Mouse (Mus musculus) urinary bladder, postnatal 4 days (tissue): Measurements from ENCODE around the gene Gnl3.

Source experiments
- DNase-seq, 2 experiments: peaks; one replicate each; pipeline ENCODE4 v3.0.0; 2021 to 2022; ENCODE audit warnings: low spot score in 2 of 2

Gene Gnl3

DNA sequence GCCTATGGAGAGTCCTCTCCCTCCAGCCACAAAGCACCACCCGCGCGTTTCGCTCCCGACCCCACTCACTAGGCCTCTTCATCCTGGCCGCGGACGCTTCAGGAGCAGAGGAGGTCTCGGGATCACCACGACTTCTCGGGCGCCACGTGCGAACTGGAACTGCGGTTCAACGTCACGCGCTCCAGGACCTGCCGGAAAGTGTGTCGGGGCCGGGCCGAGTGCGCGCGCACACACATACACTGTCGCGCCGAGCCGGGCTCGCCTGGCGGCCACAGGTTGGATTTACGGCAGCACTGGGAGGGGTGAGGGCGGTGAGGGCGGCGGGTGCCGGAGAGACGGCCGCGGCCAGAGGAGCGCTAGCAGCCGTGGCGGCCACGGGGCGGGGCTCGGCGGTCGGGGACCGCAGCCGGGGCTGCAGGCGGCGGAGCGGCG lies at the start of gene Gnl3, which contains the start of gene Pbrm1:
TSS of gene Gnl3 (minus strand) at position 293 of the 432 bp plus-strand sequence.
TSS of gene Pbrm1 (plus strand) at position 279 of the 432 bp plus-strand sequence.
- DNase-seq = peak; percentile 96 to 98

DNA sequence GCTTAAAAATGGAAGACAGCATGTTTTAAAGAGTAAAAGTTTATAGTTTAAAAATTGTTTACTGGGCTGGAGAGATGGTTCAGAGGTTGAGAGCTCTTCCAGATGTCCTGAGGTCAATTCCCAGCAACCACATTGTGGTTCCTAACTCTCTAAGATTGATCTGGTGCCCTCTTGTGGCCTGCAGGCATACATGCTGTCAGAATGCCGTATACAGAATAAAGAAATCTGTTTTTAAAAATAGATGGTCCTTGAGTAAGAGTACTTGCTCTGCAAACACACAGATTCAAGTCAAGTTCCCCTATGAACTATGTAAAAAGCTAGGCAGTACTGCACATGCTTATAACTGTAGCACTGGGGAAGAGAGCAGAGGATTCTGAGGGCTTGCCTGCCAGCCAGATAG lies 43.3 kb upstream of the Gnl3 start:
- no peak for DNase-seq

DNA sequence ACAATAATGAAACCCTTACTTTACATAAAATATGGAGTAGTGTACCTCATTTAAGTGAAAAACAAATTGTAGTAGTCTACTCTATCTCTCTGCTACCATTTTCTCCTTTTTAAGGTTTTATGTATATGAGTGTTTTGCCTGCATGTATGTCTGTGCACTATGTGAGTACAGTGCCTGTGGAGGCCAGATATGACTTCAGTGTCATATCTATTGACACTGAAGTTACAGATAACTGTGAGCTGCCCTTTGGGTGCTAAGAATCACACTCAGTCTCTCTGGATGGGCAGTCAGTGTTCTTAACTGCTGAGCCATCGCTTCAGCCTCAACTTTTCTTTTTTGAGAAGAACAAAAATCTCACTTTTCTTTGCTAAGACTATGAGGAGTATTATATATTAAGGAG lies 26.9 kb upstream of the Gnl3 start:
- no peak for DNase-seq

DNA sequence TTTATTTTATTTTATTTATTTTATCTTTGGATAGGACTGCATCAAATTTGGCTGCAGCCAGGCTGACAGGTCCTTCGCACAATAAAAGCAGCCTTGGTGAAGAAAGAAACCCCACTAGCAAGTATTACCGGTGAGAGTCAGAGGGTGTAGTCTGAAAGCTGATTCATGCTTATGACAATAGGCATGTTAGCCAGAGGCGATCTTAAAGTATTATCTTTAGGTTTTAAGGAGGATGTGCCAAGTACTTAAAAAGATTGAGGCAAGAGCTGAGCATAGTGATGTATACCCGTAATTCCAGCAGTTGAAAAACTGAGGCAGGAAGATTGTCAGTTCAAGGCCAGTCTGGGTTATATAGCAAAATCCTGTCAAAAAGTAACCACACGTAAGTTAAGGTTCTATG lies 26.3 kb upstream of the Gnl3 start:
- no peak for DNase-seq

DNA sequence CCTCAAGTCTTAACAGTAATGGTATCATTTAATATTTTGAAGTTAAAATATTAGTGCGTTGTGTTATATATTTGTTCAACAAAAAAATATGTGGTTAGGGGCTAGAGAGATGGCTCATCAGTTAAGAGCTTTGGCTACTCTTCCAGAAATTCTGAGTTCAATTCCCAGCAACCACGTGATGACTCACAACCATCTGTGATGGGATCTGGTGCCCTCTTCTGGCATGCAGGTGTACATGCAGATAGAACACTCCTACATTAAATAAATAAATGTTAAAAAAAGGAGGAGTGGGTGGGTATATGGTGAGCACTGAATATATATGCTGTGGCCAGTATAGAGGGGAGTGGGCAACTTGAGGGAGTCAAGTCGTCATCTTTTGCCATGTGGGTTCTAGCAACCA lies 6.8 kb upstream of the Gnl3 start:
- no peak for DNase-seq

GRCm38 (mm10) chr14:31022579-31022978 lies 3.6 kb upstream of the Gnl3 start:
- DNase-seq = no peak

- peak in 1 of 2 experiments; percentile 73 for DNase-seq
Observed at GRCm38 (mm10) chr14:31019331-31020205, 616 bp upstream of the Gnl3 start.

DNA sequence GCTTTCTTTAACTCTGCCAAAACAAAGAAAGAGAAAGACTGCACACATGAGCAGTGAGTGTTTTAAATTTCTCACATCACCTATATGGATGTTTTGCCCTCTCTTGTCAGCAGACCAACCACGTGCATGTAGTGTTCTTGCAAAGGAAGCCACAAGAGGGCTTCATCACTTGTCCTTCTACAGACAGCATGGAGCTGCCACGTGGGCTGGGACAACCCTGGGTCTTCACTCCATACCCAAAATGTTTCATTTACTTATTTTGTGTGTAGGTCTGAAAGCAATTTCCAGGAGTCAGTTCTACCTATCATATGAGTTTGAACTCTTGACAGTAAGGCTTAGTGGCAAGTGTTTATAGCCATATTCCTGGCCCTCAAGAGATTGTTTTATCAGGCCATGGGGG lies 1.1 kb downstream of the Gnl3 start:
- no peak for DNase-seq

DNA sequence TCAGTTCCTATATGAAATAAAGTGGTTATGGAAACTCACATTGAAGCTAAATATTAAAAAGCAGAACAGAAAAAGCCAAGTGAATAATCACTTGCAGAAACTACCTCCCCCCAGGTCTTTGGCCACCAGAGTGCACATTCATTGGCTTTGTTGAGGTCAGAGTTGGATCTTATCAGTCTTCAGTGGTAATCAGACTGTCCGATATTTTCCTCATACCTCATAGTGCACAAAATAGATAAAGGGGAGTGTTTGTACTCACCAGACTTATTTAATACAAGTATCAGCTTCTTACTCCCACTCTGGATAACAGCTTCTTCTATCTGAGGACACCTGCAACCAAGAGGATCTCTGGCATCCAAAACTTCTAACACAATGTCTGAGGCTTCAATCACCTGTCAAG lies 2.9 kb downstream of the Gnl3 start:
- DNase-seq = no peak

DNA sequence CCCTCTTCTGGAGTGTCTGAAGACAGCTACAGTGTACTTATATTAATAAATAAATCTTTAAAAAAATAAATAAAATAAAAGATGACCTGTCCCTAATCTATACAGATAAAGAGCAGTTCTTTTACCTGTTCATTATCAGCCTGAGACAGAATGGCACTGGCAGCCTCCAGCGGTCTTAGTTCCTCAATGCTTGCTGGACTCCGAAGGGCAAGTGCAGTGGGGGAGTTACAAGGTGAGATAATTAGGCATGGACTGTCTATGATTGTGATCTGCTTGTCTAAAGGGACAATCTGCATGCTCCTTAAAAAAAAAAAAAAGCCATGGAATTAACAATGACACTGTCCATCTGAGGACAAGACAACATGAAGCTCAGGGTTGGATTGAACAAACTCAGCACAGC lies 5.0 kb downstream of the Gnl3 start:
- no peak for DNase-seq

DNA sequence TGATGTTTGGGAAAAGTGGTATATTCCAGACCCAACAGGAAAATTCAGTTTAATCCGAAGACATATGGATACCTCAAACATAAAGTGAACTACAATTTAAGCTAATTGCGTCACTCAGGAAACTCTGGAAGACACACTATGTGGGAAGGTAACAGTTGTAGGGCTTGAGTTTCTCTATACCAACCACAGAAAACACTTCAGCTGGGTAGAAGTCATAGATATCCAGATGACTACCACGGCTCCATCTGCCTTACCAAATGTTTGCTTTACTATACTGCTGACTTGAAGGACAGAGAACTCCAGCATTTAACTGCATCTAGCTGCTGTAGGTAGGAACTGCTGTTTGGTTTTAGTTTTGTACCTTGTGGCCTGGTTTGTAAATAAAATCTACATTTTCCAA lies 7.4 kb downstream of the Gnl3 start:
- DNase-seq = no peak

GRCm38 (mm10) chr14:31006779-31007178 lies 12.2 kb downstream of the Gnl3 start:
- no peak for DNase-seq

GRCm38 (mm10) chr14:31004527-31004926 lies 14.4 kb downstream of the Gnl3 start:
- no peak for DNase-seq

DNA sequence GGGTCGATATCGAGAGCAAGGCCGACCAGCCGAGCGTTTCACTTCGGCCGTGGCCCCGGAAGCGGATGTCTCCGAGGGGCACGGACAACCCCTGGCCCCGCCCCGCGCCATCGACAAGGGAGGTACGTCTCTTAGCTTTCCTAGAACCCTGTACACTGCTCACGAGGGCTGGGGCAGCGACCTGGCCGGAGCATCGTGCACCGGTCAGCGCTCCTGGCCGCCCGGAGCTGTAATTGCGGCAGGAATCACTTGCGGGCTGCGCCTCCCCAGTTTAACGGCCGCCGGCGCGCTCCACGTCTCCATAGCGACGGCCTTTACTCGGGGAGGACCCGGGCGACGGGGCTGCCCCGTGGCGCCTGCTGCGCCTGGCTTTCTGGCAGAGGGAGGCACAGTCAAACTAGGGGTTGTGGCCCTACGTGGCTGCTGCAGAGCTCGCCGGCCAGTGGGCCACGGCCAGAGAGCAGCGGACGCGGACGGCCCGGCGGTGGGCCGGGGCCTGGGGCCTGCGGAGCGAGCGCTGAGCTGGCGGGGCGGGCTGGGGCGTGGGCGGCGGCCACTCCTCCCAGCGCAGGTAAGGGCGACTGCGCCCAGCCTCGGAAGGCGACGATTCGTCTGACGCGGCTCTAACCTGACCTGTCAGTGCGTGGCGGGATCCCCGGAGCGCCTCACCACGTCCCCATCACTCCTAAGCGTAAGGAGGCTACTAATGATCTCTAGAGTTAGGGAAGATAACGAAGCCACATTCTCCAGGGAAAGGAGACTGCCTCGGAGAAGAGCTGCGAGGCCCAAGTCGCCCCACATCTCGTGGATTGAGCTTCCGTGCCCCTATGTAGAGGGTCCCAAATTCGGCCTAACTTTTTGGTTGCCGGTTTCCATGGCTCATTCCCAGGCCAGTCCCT lies 17.4 kb downstream of the Gnl3 start, which contains the start of the genes Glt8d1 and Spcs1:
TSS of gene Glt8d1 (plus strand) at position 94 of the 899 bp plus-strand sequence.
TSS of gene Spcs1 (minus strand) at position 366 of the 899 bp plus-strand sequence.
- DNase-seq = peak; percentile 82 to 87

GRCm38 (mm10) chr14:31000816-31001306 lies 18.1 kb downstream of the Gnl3 start:
- DNase-seq = no peak

DNA sequence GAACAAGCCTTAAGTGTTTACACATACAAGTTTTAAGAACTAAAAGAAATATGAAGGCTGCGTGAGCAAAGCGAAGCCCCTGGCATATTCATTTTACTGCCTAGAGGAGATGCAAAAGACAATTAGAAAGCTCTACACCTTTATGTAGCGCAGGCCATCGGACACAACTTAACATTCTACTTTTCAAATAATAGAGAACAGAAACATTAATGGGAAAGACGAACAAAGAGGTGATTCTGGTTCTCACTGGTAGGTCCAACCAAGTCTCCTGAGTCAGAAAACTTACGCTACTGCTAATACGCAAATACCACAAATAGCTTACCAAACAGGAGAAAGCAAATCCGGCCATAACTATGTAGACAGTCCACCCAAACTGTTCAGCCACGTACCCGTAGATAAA lies 18.6 kb downstream of the Gnl3 start:
- DNase-seq = no peak

DNA sequence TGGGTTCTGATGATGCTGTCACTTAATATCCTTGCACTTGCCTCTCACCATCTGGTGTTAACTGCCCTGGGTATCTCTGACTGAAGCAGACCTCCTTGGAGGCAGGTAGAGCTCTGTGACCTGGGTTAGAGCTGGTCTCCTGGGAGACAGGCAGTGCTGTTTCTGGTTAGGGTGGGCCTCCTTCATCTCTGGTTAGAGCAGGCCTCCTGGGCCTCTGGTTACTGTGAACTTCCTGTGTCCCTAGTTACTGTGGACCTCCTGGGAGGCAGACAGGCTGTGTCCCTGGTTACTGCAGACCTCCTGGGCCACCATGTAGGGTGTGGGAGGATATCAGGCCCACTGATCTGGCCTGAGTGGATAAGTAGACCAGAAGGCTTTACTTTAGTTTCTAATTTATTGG lies 22.5 kb downstream of the Gnl3 start:
- no peak for DNase-seq

- DNase-seq = no peak
Observed at GRCm38 (mm10) chr14:30976222-30976621, 42.7 kb downstream of the Gnl3 start.

DNA sequence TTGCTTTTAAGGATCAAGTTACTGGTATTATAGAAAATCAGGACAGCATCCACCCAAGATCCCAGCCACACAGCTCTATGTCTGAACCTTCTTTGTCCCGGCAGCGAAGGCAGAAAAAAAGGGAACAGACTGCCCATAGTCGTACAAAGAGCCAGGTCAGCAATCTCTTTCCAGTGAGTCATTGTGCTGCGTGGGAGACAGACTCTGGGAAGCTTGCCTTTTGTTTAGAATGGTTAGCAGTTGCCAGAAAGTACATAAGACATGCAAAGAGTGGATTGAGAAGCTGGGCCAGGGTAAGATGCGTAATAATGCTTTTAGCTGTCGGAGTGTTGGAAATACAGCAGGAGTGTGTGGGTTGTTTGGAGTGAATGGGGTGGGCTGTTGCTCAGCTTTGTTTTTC lies 44.7 kb downstream of the Gnl3 start:
- peak in 1 of 2 experiments; percentile 44 for DNase-seq
